Mouse (Mus musculus) cerebellum, adult 11-12 months (tissue): Measurements from ENCODE around the gene Rrh.
"Not testable (repeated sequence)": the region's sequence is repeated elsewhere in the genome, so short reads cannot be mapped to it uniquely, and the experiment has no call there.

Experiments
- DNase-seq: peaks from one replicate; pipeline ENCODE4 v3.0.0; 2022

Gene Rrh

GRCm38 (mm10) chr3:129771210-129771609 lies 51.2 kb downstream of the Rrh start:
- no peak for DNase-seq

DNA sequence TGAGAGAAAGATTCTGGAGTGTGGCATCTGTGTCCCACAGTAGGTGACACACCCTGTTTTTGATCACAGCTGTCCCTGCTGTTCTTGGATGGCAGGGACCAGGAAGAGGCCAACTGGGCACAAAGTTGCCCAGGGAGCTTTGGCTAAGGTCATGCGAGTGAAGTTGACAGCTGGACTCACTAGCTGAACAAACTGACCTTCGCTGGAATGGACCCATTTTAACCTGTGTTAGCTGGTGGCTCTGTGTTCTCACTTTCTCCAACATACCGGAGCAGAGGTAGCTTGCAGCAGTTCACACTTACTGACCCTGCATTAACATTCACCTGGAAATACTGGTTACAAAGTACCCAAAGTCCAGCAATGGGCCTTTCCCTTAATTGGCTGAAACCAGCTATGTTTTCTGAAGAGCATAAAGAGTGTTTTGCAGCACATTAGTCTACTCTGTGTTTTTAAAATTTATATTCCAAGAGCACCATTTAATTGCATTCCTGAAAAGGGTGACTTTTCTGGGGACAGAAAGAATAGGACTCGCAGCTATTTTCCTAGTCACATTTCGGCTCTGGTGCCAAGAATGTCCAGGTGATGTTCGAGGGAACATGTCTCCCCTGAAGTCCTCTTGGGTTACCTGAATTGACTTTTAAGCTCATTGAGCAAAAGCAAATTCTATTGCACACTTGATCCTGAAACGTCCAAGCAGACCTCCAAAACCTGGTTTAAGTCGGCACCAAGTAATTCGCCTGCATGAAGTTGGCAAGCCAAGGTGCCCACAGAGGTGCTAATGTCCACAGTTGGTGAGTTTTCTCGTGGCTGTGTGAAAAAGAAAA lies 55.2 kb downstream of the Rrh start:
- DNase-seq, result no peak

GRCm38 (mm10) chr3:129766106-129766505 lies 56.3 kb downstream of the Rrh start:
- DNase-seq, result no peak

GRCm38 (mm10) chr3:129757599-129757998 lies 64.8 kb downstream of the Rrh start:
- DNase-seq, result not testable (repeated sequence)

DNA sequence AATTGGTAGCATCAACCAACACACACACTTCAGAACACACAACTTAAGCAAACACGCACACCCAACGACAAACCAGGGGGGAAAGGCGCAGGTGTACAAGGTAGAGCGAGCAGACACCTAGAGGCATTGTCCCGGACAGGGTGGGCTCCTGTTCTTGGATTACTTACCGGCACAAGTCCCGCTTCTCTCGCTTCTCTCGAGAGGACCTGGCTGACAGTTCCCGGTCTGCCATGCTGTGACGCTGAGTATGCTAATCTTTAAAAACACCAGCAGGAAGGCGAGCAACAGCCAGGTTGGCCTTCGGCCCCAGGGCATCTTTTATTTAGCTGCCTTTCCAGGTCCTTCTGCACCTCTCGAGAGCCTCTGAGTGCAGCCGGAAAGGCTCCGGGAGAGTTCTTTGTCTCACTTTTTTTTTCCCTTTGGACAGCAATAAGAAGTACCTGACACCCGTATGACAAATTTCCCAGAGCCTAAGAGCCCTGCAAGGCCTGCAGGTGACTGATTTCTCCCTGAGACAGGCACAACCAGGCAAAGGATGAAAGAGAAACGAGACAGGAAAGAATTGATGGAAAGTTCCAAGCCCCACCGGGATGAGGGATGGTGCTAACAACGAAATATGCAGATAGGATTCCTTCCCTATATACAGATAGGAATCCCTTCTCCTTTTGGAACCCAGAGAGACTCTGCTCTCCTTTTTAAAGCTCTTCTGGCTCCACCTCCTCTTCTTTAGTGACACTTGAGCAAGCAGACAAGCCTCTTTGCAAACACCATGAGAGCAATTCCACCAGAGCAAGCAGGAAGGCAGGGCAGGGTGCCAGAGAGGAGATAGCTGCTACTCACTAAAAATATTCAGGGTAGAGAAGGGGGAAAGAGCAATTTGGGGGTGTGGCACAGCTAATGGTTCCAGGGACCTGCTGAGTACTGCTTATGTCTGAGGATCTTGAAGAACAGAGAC lies 67.5 kb downstream of the Rrh start, which contains the start of gene Egf:
Gene Egf, minus strand, starts transcription at position 667 of the 955 bp plus-strand sequence.
- no peak for DNase-seq
